Mouse (Mus musculus) heart, postnatal 10 days (tissue): ENCODE measurements around the gene Olfr101. TPM values are rescaled to one million over a fixed set of nuclear protein-coding genes. Genes with fewer than 3 reads are reported as not detected.

ENCODE experiments used
- DNase-seq, 2 experiments: peaks; one replicate each; pipeline ENCODE4 v3.0.0; 2021
- intact Hi-C: fragments of 180-260 bp; cut with DNase I; formaldehyde crosslinking; loops from one replicate; pipeline ENCODE4 v1.15.1; 2025
- total RNA-seq, 2 experiments: library from RNA; stranded (reverse); gene quantifications; 2 replicates each; pipeline ENCODE4 v1.2.3; 2021

The Olfr101 gene
- total RNA-seq = not detected

DNA sequence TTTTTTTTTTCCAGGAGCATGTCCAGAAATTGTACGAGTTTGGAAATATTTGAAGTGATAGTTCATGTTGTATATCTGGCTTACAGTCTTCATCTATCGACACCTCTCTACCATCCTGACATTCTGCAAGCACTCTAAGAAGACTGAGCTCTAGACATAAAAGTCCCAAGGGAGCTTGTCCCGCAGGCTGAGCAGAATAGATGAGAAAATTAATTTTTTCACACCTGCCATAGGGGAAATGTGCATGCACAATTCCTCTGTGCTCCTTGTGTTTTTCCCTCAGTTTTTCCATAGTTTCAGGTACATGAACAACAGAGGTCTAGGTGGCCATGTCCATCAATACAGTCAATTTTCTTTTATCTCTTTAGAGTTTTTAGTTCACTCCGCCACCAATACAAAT is at the start of gene Olfr101:
Olfr101 (minus strand) TSS at position 101 of the 400 bp plus-strand sequence.
- intact Hi-C loops = no loop called here
- no peak for DNase-seq

DNA sequence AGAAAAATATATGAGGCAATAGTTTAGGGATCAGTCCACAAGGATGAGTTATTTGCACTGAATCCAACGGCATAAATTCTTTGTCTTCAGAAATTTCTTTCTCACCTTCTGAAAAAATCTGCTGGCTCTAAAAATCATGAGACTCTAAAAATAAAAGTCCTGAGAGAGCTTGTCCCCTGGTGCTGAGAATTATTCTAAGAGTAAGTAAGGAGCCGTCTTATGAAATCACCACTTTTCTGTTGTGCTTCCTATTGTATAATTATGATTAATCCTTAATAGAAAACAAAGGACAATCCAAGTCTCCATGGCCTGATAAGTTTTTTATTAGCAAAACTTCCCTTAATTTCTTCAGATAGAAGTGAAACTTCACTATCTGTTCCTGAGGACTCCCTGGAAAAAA is 35.5 kb upstream of the Olfr101 start, which contains the start of gene Olfr103:
Olfr103 (minus strand) TSS at position 101 of the 400 bp plus-strand sequence.
- no peak for DNase-seq
- intact Hi-C loops = no loop called here

DNA sequence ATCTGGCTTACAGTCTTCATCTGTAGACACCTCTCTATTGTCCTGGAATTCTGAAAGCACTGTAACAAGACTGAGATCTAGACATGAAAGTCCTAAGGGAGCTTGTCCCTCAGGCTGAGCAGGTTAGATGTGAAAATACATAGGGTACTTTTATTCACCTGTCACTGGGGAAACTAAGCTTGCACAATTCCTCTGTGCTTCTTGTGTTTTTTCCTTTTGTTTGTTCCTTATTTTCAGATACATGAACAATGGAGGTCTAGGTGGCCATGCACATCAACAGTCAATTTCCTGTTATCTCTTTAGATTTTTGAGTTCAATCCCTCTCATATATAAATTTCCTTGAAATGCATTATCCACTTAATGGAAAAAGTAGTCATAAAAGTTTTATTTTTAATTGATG is 12.8 kb upstream of the Olfr101 start, which contains the start of gene Olfr102:
Olfr102 (minus strand) TSS at position 101 of the 400 bp plus-strand sequence.
- intact Hi-C loops = no loop called here

DNA sequence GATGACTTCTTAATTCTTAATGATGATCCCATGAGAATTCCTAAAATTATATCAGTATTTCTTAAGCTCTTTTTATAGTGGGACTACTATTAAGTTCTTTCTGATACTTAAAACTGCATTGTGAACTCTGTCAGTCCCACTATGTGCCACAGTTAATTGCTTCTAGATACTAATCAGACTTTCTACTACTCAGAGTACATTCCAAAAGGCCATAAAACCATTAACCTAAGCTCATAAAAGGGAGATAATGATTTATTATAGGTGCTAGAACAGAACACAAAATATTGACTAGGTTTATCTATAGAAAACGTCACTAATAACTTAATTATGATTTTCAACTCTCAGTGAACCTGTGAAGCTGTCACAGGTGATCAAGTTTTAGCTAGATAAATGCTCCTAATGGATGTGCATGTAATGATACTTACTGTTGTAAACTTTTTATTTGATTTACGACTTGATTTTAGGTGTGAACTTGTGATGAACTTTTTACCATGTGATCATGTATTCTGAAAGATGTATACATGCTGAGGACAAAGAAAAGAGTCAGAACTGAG is 6.1 kb upstream of the Olfr101 start:
- DNase-seq = no peak

More for the DNA sequence above, 12.8 kb upstream of the Olfr101 start, which contains the start of gene Olfr102:
- no peak for DNase-seq

DNA sequence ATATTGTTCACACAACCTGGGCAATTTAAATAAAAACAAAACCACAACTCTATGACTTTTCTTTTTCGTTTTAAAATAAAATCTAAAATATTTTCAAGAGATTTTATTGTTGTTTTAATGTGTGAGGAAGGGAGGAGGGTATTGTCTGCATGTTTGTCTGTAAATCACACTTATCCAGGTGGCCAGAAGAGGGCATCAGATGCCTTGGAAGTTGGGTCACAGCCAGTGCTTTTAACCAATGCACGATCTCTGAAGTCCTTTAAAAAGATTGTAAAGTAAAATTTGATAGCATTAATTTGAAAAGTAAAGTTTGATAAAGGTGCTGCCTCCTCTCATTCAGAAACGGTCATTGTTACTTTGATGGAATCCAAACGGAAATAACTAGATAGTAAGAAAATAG is 4.4 kb upstream of the Olfr101 start:
- no peak for DNase-seq
- intact Hi-C loops = no loop called here

More for the DNA sequence above, 6.1 kb upstream of the Olfr101 start:
- intact Hi-C loops = no loop called here

DNA sequence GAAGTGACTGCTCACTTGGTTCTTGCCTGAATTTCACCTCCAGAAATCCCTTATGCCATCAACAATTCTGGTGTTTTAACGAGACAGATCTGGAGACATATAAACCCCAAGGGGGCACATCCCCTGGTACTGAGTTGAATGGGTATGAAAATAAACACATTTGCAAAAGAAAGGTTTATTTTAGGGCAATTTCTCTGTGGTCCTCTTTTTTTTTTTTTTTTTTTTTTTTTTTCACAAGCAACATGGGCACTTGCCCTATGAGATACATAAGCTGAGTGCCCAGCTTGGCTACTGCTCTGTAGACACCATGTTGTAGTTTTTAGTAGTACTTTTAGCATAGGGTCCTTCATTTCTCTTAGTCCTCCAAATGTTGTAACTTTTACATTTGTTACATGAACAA is 20.8 kb downstream of the Olfr101 start, which contains the start of gene Olfr99:
Olfr99 (minus strand) TSS at position 101 of the 400 bp plus-strand sequence.
- no peak for DNase-seq
- intact Hi-C loops = no loop called here

DNA sequence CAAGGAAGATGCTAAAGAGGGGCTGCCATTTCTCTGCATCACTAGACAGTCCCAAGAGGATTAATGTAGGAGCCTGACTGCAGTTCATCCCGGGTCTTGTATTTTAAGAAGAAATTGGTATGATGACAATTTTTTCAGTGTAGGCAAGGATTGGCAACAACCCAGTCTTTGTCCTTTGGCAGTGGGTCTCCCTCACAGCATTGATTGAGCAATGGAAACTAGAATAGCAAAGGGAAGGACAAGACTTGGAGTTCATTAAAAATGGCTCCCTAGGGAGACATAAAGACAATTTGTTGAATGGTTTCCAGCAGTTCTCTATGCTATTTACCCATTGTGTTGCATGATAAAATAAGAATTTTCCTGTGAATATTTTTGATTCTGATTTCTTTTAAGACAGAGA is 23.8 kb downstream of the Olfr101 start:
- DNase-seq = no peak
- intact Hi-C loops = no loop called here

DNA sequence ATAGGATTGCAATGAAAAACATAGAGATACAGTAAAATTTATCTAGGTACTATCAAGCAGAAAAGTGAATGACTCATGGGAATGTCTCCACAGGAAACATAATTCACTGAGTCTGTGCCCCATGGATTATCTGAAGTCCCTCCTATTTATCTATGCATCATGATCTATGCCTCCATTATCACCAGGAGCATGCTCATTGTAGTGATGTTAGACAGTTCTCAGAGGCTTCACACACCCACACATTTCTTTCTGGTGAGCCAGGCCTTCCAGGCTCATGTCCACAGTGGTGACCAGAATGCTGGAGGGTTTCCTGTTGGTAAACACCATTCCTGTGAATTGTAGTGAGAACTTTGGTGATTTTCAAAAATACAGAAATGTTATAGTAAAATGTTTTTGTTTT is 27.5 kb downstream of the Olfr101 start:
- DNase-seq = no peak
- intact Hi-C loops = no loop called here

DNA sequence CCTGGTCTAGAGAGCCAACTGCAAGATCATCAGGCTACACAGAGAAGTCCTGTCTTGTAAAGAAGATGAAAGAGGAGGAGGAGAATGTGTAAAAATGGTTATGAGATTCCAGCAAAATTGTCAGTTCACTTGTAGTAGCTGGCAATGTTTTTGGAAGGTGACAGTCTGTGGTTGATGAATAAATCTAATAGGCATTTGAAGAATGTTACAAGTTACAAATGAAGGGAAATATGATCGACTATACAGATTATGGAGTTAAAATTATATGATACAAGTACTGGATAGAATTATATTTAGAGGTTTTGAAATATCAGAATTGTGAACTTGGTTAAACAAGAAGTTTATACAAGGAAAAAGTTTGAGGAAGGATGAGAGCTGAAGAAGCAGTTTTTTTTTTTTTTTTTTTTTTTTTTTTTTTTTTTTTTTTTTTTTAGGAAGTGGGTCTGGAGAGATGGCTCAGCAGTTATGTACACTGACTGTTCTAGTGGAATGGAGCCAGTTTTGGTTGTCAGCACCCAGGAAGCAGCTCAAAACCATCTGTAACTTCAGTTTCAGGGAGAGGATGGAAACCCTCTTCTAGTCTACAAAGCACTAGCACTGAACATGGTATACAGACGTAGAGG is 28.4 kb downstream of the Olfr101 start:
- intact Hi-C loops = no loop called here
- no peak for DNase-seq

DNA sequence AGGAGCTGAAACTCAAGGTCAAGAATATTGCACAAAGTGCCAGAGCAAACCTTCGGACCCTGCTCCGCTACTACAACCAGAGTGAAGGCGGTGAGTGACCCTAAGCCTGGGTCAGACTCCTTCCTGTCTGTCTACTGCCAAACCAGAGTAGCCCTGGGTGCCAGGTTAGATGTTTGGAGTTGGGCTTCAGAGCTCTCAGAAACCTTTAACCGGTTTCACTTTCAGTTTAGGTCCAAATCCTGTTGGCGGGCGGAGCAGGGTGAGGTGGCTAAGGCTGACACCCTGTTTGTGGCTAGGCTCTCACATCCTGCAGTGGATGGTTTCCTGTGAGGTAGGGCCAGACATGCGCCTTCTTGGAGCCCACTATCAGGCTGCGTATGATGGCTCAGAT is 33.4 kb downstream of the Olfr101 start:
- peak; percentile 38 to 55 for DNase-seq
- intact Hi-C loops = no loop called here

DNA sequence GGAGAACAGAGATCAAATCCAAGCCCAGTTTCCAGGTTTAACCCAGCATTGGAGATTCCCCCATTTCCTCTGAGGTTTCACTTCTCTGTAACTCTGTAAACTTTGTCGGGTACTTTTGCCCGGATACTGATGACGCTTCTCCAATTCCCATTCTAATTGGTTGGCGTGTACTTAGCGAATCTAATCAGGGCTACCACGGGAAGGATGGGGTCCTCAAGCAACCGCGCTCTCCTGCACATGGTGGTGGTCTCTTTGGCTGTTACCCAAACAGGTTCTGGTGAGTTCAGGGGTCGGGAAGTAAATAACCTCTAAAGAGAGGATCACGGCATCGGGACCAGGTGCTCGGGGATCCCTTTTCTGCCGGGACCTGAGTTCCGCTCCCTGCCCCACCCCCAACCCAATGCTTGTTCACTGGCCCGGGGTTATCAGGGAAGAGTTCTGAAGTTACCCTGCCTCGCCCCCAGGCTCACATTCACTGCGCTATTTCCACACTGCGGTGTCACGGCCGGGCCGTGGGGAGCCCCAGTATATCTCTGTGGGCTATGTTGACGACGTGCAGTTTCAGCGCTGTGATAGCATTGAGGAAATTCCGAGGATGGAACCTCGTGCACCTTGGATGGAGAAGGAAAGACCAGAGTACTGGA is 33.9 kb downstream of the Olfr101 start, which contains the start of gene H2-M3:
H2-M3 (plus strand) TSS at position 163 of the 644 bp plus-strand sequence.
- intact Hi-C loops = no loop called here
- peak; percentile 92 to 95 for DNase-seq

DNA sequence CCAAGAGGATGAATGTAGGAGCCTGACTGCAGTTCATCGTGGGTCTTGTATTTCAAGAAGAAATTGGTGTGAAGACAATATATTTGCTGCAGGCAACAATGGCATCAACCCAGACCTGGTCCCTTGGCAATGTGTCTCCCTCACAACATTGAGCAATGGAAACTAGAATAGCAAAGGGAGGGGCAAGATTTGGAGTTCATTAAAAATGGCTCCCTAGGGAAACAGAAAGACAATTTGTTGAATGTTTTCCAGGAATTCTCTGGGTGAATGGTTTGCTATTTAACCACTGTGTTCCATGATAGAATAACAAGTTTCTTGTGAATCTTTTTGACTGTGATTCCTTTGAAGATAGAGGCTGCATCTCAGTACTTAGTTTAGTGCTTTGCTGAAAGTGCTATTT is 40.5 kb downstream of the Olfr101 start, which contains the start of gene Olfr98:
Olfr98 (minus strand) TSS at position 124 of the 400 bp plus-strand sequence.
- intact Hi-C loops = no loop called here
- no peak for DNase-seq

DNA sequence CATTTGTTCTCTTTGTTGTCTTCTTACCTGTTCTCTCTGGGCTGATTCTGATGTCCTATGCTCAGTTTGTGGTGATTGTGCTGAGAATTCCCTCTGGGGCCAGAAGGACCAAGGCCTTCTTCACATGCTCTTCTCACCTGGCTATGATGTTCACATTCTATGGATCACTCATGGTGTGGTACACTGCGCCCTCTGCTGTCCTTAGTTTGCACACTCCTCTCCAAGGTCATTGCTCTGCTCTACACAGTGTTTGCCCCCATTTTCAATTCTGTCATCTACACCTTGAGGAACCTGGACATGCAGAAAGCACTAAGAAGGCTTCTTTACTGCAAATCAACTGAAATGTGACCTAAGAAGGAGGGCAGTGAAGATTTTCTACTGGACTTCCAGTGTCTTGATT is 53.6 kb downstream of the Olfr101 start:
- DNase-seq = peak in 1 of 2 experiments; percentile 6
- intact Hi-C loops = no loop called here

DNA sequence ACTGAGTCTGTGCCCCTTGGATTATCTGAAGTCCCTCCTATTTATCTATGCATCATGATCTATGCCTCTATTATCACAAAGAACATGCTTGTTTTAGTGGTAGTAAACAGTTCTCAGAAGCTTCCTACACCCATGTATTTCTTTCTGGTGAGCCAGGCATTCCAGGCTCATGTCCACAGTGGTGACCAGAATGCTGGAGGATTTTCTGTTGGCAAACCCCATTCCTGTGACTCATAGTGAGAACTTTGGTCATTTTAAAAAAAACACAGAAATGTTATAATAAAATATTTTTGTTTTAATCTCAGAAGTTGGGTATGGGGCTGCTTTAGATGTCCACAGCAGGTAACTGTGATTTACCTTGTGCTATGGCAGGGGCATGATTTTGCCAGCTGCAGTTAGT is 54.7 kb downstream of the Olfr101 start:
- intact Hi-C loops = no loop called here

More for the DNA sequence above, 54.7 kb downstream of the Olfr101 start:
- DNase-seq = no peak

Other genes with a start within 250 kb of the Olfr101 start
- not detected for gene Olfr90, start 215.8 kb downstream of the Olfr101 start, total RNA-seq
- not detected for gene Olfr91, start 206.0 kb downstream of the Olfr101 start, total RNA-seq
- not detected for gene Olfr92, start 184.2 kb downstream of the Olfr101 start, total RNA-seq
- gene Olfr93, start 142.8 kb downstream of the Olfr101 start, total RNA-seq = not detected
- gene Ubd, start 110.4 kb downstream of the Olfr101 start, total RNA-seq = not detected
- gene Olfr94, start 103.3 kb downstream of the Olfr101 start, total RNA-seq = not detected
- not detected for gene Olfr95, start 91.2 kb downstream of the Olfr101 start, total RNA-seq
- gene Olfr96, start 84.2 kb downstream of the Olfr101 start, total RNA-seq = not detected
- gene Olfr97, start 67.0 kb downstream of the Olfr101 start, total RNA-seq = not detected
- not detected for gene Olfr98, start 40.6 kb downstream of the Olfr101 start, total RNA-seq
- 1 to 10 TPM; 3.2 to 4.0 TPM for gene H2-M3, start 34.1 kb downstream of the Olfr101 start, total RNA-seq
- not detected for gene Olfr99, start 20.9 kb downstream of the Olfr101 start, total RNA-seq
- gene Olfr102, start 12.7 kb upstream of the Olfr101 start, total RNA-seq = not detected
- gene Olfr103, start 35.4 kb upstream of the Olfr101 start, total RNA-seq = not detected
- gene Olfr104-ps, start 55.3 kb upstream of the Olfr101 start, total RNA-seq = not detected
- not detected for gene Olfr105-ps, start 74.7 kb upstream of the Olfr101 start, total RNA-seq
- not detected for gene Olfr106-ps, start 86.1 kb upstream of the Olfr101 start, total RNA-seq
- not detected for gene Olfr107, start 94.9 kb upstream of the Olfr101 start, total RNA-seq
- gene Olfr108, start 141.2 kb upstream of the Olfr101 start, total RNA-seq = not detected
- gene Olfr109, start 154.6 kb upstream of the Olfr101 start, total RNA-seq = not detected
- gene H2-M2, start 179.2 kb upstream of the Olfr101 start, total RNA-seq = not detected
- not detected for gene Olfr110, start 188.2 kb upstream of the Olfr101 start, total RNA-seq
- gene Olfr111, start 203.7 kb upstream of the Olfr101 start, total RNA-seq = not detected